Mouse (Mus musculus) cerebellum, adult 11 months (tissue): ENCODE results near the gene Nfxl1.

Experiments used
- DNase-seq: peaks from one replicate; pipeline ENCODE4 v3.0.0; 2022

Gene Nfxl1

GRCm38 (mm10) chr5:72498271-72498670 is 61.2 kb downstream of the Nfxl1 start:
- DNase-seq = no peak

GRCm38 (mm10) chr5:72496756-72497155 is 62.7 kb downstream of the Nfxl1 start:
- no peak for DNase-seq

- no peak for DNase-seq
Measured at GRCm38 (mm10) chr5:72493906-72494305, 65.6 kb downstream of the Nfxl1 start.

GRCm38 (mm10) chr5:72491232-72491631 is 68.3 kb downstream of the Nfxl1 start:
- no peak for DNase-seq

- DNase-seq = no peak
Measured at GRCm38 (mm10) chr5:72480456-72480855, 79.0 kb downstream of the Nfxl1 start.

- DNase-seq = no peak
Measured at GRCm38 (mm10) chr5:72472317-72473009, 87.0 kb downstream of the Nfxl1 start.

- no peak for DNase-seq
Measured at GRCm38 (mm10) chr5:72471746-72472145, 87.7 kb downstream of the Nfxl1 start.

GRCm38 (mm10) chr5:72464932-72465331 is 94.6 kb downstream of the Nfxl1 start:
- DNase-seq = no peak
